Mouse (Mus musculus) heart, adult 8-10 months (tissue): ENCODE data around the gene Orai3. TPM values are rescaled to one million over a fixed set of nuclear protein-coding genes. Genes with fewer than 3 reads are reported as not detected.
"Not testable (repeated sequence)": the region's sequence is repeated elsewhere in the genome, so short reads cannot be mapped to it uniquely, and the experiment has no call there.

Experiments
- DNase-seq: peaks from one replicate; pipeline ENCODE4 v3.0.0; 2022; ENCODE audit warnings: low spot score
- total RNA-seq, 4 experiments: library from RNA; stranded (reverse); gene quantifications; 2 replicates each; pipeline ENCODE4 v1.2.4; 2022

The Orai3 gene
- 10 to 100 TPM; 20.0 to 26.6 (median 24.7) TPM for total RNA-seq

DNA sequence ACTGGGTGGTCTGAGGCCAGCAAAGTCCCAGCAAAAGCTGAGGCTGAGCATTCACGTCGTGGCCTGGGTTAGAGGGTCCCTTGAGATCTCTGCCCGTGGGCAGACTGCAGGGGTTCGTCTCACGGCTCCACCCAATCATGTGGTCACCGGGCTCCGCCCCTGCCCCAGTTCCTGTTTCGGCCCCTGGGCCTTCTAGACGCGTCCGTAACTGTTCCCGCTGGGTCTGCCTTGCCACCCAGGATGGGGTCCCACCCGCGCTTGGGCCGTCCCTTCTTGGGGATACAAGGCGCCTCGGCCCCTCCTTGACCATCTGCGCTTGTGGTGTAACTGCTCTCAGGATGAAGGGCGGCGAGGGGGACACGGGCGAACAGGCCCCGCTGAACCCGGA, at the start of gene Orai3:
TSS of gene Orai3 (plus strand) at position 165 of the 388 bp plus-strand sequence.
- DNase-seq, result peak; percentile 92

DNA sequence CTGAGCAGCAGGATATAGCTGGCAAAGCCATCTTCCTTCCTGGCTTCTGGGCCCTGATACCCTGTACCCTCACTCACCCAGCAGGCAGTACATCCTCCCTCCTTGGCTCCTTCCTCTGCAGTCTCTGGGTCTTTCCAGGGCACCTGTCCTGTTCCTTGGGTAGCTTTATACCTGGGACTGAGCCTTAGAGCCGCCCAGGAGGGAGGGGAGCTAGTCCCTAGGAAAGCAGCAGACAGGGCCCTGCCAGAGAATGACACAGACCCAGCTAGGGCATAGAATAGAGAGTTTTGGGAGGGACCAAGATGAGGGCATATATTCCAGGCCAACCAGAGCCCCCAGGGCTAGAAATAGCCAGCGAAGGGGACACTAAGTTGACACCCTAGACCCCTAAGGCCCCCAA, 44.1 kb upstream of the Orai3 start:
- DNase-seq, result no peak

DNA sequence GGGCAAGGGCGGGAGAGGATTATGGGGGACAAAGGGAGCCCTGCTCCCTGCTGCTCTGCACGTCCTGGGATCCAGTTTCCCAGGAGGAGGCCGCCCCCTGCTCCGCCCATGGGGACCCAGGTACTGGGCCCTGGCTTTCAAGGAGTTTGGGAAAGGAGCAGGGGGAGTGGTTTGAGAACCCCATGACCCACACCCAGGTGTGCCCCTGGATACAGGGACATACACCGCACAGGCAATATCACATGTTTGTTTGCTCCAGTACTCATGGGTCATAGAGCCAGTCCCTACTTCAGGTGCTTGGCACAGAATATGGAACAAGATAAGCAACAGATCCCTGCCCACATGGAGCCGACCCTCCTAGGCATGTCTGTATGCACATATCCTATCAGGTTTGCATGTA, 43.7 kb upstream of the Orai3 start:
- DNase-seq, result no peak

DNA sequence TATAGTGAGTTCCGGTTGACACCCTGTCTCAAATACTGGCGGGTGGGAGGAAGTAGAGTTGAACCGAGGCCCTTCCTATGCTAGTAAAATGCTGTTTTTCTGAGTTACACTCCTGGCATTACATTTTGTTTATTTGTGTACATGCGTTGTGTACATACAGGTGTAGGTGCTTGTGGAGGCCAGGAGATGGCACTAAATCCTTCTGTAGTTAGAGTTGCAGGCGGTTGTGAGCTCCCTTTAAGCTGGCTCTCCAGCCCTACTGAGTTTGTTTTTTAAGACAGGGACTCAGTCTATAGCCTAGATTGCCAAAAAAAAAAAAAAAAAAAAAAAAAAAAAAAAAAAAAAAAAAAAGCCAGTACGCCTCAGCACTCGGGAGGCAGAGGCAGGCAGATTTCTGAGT, 41.7 kb upstream of the Orai3 start:
- DNase-seq, result no peak

DNA sequence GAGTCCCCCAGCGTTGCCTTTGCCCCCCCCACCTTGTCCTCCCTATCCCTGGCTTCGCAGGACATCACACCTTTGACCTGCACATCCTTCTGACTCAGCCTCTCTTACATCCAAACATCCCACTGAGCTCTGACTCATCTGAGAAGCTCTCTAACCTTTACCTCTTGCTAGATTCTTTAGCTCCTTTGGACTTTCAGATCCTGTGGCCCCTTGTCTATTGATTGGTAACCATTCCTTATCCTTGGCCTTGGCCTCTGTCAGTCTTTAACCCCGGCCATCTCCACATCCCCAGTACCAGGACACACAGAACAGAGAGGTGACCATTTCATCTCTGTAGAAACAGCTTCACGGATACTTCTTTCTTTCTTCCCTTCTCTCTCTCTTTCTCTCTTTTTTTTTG, 39.4 kb upstream of the Orai3 start:
- no peak for DNase-seq

DNA sequence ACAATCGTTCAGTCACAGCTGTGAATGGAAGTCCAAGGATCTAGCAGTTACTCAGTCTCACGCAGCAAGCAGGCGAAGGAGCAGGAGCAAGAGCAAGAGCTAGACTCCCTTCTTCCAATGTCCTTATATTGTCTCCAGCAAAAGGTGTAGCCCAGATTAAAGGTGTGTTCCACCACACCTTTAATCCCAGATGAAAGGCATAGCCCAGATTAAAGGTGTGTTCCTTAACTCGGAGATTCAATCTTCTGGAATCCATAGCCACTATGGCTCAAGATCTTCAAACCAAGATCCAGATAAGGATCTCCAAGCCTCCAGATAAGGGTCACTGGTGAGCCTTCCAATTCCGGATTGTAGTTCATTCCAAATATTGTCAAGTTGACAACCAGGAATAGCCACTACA, 37.5 kb upstream of the Orai3 start, which contains the start of gene Ctf2:
TSS of gene Ctf2 (minus strand) at position 101 of the 400 bp plus-strand sequence.
- not testable (repeated sequence) for DNase-seq

DNA sequence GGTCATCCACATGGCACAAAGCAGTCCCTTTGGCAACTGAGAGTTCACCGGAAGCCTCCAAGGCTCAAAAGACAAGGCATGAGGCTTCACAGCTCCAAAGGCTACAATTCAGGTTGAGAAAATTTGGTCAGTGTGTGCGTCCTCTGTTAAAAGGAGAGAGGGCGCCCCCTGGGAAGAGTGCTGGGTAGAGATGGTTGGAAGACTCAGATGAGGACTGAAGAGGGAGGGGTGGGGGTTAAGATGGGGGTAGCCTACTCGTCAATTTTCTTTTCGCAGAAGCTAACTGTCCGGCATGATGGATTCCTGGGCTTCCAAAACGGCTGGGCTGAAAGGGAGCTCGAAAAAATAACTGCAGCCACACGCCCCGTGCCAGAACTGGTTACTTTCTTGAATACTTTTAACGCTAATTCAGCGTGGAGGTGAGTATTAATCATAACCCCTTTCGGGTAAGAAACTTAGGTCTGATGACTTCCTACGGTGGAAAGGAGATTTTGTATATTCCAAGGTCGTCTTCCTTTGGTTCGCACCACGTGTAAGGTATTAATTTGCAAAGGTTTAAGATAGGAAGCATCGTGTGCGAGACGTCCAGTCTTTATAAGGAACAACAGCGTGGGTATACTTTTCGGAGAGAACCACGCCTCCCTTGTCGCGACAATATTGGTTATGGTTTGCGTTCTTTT, 25.1 kb upstream of the Orai3 start, which contains the start of gene Fbxl19:
TSS of gene Fbxl19 (plus strand) at position 178 of the 680 bp plus-strand sequence.
- peak; percentile 69 for DNase-seq

DNA sequence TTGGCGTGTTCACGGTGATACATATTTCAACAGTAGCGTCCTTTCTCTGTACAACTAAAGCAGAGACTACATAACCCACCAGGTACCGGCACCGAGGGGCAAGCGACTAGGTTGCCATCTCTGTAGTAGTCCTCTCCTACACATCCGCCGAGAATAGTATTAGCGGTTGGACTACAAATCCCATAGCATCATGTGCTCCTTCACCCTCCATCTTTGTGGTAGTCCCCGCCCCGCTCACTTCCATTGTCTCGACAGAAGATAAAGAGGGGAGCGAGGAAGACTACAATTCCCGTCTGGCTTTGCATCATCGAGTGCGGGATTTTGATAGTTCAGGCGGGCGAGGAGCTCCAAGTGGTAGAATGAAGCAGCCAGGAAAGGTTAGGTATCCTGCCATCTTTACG, 24.4 kb upstream of the Orai3 start:
- peak; percentile 96 for DNase-seq

DNA sequence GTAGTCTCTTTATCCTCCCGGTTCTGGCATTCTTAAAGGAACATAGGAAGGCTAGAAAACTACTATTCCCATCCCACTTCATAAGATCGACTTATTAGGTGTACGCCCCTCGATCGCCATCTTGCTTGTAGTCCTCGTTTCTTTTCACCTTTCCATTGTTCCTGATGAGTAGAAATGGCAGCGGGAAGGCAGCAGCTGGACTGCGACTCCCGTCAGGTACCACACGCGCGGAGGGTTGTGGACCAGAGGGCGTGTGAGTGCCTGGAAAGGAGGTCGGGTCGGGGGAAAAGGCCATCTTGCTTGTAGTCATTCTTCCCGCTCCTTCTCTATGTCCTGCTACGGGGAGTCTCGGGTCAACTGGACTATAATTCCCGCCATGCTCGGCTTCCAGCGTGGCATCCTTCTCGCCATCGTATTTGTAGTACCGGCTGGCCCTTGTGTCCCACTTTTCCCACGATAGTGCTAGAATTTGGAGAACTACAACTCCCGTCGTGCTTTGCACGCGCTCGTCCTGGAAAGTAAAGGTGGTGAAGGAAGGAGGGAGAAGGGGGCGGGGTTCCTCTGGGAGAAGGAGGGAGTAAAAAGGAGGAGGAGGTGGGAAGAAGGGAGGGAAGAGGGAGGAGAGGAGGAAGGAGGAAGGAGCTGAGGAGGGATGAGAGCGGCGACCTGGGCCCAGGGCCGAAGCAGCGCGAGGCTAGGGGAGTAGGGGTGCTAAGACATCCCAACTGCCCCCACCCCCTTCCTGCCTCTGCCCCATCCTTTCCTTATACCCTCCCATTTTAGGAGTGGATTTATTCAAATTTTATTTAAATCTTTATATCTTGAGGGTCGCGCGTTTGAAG, 23.7 kb upstream of the Orai3 start:
- DNase-seq, result peak; percentile 99

DNA sequence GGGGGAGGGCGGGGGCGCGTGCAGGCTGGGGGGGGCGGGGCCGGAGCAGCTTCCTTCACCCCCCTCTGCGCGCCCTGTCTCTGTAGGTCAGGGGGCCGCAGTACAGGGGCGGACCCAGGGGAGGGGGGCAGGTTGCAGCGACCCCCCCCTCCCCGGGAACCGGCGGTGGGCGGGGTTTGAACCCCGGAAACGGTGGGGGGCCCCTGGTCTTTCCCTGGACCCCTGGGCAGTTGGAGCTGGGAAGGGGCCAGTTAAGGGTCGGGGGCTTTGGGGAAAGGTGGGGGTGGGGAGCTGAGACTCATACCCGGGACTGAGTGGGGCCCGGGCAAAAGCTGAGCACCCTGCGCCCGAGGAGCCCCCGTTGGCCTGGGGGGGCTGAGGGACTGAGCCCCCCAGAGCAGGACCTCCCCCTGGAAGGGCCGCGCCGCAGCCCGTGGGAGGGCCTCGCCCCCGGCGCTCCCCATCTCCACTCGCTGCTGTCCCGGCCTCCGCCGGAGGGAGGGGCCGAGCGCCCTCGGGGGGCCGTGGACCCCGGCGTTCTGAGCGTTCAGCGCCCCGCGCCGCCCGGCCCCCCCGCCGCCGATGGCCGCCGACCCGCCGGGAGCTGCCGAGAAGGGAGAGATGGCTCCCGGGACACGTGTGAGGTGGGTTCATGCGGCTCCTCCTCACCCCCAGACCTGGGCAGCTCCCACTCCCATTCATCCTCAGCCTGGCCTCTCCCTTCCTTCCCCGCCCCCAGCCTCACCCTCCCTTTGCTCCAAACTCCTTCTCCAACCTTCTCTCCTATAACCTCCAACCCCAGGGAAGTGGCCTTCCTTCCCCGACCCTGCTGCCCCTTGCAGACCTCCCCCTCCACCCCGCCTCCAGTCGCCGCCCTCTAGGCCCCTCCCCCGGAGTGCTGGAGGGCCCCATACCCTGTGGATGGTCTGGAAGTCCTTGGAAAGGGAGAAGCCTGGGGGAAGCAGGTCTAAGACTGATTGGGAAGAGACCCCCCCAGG, 22.8 kb upstream of the Orai3 start:
- no peak for DNase-seq

DNA sequence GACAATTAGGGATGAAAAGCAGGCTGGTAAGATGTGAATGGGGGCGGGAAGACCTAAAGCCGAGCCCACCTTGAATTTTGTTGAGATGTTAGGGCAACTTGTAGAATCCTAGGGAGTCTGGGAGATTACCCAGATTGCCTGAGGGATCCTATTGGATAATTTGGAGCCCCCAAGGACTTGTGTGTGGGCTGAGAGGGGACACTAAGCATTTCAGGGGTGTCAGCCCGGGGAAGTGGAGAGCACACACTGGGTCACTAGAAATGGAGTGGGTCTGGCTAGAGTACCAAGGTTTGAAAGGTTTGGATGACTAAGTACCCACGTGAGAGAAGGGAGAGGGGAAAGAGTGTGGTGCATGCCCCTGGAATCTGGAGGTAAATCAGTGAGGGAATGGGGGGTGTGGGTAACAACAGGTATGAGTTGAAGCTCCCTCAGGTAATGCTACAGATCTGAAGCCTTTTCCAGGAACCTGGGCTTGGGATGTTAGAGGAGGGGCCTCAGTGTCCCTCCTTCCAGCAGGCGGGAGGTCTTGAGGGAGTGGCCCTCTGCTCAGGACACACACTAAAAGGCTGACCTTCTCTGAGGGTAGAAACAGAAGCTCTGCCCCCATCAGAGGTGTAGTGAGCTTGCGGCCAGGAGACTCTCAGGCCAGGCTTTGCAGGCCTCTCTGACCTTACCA, 21.9 kb upstream of the Orai3 start:
- DNase-seq, result no peak

DNA sequence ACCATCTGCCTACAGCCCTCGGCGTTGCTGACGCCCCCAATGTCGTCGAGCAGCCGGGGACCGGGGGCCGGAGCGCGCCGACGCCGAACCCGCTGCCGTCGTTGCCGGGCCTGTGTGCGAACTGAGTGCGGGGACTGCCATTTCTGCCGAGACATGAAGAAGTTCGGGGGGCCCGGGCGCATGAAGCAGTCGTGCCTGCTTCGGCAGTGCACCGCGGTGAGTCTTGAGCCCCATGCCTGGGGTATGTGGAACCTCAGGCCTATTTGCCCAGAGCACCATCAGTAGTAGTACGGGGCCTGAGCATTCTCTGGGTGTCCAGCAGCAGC, 21.4 kb upstream of the Orai3 start:
- DNase-seq, result no peak

DNA sequence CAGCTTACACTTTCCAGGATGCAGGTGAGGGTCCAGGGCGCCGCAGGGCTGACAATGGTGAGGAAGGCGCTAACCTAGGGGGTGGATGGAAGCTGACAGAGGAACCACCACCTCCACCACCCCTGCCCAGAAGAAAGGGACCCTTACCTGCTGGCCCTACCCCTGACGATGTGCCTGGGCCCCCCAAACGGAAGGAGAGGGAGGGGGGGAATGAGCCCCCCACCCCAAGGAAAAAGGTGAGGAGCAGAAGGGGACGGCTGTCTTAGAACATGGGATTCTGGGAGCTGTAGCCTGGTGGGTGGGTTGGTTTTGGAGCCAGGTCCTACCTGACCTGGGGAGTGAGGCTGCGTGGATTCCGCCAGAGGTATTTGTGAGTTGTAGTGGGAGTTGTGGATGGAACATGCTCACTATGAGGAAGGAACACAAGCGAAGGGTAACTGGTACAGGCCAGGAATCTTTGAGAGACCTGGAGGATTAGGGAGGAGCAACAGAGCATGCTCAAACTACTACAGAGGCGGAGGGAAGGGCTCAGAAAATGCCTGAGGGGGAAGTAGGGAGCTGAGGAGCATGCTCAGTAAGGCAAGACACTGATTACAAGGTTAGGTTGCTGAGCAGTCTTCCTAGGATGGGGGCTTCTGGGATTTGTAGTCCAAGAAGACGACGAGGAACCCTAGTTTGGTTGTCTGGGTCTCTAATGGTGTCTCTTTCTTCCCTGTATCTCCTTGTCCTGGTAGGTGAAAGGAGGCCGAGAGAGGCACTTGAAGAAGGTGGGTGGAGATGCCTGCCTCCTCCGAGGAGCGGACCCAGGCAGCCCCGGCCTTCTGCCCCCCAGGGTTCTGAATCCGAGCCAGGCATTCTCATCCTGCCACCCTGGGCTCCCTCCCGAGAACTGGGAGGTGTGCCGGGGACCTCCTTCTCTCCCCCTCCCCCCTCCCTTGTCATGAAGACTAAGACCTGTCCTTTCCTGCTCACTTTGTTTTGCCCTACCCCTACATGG, 19.2 kb upstream of the Orai3 start:
- no peak for DNase-seq

DNA sequence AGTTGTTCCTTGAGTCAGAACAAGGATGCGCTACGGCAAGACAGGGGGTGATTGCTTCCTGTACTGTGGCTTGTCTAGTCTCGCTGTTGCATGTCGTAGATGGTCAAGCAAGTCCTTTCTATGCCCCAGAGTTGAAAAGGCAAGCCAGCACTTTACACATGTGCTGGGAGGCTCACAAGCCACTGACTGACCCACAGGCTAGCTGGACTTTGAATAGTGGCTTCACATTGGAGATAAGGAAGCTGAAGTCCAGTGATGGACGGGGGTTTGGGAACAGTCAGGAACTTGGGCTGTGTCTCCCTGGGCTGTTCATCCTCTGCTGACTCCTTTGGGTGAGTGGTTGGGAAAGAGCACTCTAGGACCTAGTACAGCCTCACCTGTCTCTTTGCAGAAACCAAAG, 18.0 kb upstream of the Orai3 start:
- DNase-seq, result no peak

DNA sequence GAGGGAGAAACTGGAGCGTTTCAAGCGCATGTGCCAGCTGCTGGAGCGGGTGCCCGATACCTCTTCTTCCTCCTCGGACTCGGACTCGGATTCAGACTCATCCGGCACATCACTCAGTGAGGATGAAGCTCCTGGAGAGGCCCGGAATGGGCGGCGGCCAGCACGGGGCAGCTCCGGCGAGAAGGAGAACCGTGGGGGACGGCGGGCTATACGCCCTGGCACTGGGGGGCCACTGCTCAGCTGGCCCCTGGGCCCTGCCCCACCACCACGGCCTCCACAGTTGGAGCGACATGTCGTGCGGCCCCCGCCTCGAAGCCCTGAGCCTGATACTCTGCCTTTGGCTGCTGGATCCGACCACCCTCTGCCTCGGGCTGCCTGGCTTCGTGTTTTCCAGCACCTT, 17.5 kb upstream of the Orai3 start:
- no peak for DNase-seq

DNA sequence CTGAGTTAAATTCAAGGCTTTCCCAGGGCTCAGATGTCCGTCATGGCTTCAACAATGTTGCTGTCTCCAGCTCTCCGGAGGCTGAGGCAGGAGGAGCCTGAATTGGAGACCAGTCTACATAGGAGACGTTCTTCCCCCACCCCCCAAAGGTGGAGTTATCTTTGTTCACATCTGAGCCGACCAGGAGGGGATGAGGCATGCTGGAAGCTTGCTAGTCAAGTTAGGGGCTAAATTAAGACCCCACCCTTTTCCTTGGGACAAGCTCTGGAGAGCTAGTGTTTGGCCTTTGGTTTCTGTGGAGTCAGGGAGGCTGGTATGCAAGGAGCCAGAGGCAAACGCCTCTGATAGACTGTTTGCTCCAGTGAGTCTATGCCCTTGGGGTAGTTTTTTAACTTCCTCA, 16.5 kb upstream of the Orai3 start:
- no peak for DNase-seq

DNA sequence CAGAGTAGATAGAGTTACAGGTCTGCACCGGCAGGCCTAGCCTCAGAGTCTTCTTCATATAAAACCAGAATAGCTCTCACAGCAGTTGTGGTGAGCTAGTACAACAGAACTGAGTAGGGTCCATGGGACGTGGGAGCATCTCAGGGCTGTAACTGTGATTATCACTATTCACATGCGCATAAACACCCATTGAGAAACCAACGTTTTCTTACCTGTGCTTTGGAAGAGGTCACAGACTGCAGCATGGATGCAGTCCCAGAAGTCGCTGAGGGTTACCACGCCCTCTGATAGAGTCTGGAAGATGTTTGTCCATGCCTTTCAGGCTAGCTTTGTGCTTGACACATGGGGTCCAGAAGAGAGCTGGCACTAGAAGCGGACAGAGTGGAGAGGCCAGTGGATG, 15.9 kb upstream of the Orai3 start:
- DNase-seq, result no peak

DNA sequence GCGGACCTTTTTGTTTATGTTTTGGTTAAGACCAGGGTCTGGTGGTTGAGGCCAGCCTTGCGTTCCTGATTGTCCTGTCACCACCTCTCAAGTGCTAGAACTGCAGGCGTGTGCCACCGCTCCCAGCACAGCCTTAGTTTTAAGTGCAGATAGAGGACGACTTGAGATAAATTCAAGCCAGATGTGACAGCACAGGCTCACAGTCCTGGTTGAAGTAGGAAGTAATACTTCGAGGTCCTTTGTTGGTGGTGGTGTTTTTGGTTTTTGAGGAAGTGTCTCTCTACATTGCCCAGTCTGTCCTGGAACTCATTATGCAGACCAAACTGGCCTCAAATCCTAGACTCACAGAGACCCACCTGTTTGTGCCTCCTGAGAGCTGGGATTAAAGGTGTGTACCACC, 9.9 kb upstream of the Orai3 start:
- no peak for DNase-seq

DNA sequence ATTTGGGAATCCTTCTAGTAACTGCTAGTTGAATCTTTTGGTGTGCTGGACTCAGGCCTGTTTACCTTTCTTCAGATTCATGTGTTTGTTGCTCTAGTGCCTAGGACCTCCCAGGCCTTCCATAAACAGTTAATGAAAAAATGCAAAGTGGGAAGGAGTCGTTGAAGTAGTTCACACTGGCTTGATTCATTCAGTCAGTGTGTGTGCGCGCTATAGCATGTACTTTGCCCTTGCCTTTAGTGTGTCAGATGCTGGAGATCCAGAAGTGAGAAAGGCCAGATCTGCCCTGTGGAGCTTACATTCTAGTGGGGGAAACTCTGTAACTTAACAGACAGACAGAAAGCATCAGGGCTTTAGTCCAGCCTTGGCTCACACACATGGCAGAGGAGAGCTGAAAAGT, 9.1 kb upstream of the Orai3 start:
- no peak for DNase-seq

DNA sequence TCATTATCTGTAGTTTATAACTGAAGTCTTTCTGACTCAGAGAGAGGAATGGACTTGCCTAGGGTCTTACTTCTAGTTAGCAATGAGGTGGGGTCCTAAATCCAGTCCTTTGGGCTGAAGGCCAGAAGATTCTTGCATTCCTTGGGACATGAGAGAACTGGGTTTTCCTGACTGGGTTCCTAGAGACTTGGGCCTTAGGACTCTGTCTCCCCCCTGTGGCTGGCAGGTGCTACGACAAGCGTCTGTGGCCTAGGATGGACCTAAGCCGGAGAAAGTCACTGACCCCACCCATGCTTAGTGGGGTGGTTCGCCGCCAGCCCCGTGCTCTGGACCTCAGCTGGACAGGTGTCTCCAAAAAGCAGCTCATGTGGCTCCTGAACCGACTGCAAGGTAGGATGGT, 8.6 kb upstream of the Orai3 start:
- DNase-seq, result peak; percentile 70
